ENCODE assay signal across 12 mouse cellular contexts in genomic region chr5:64750976-64751656, GRCm38 (mm10). TPM values are rescaled to one million over a fixed set of nuclear protein-coding genes. Genes with fewer than 3 reads are reported as not detected.
DNase-seq lines count a peak whose midpoint lies in the region; ATAC-seq and TF ChIP-seq lines count a peak whose summit lies in the region.
"Had no signal": no experiment of that assay in that cellular context is flagged by ENCODE, and none has a peak within 500 bp of the region (broad histone marks: within the 10 kb centered on the region; RNA-seq: fewer than 3 reads in every experiment).

No protein-coding gene starts in this region.

- WGBS in liver, postnatal 0 days (ENCODE audit: insufficient replicate concordance): 36% methylated on average over 7 of the region's 7 CpGs
- 49% methylated on average over 7 of the region's 7 CpGs for WGBS in liver, embryonic 12.5 days (ENCODE audit: insufficient replicate concordance)
- 21% methylated on average over 7 of the region's 7 CpGs for WGBS in lung, embryonic 16.5 days
- 39% methylated on average over 7 of the region's 7 CpGs for WGBS in stomach, embryonic 15.5 days
- WGBS in neural tube, embryonic 15.5 days: 72% methylated on average over 7 of the region's 7 CpGs

- peak; percentile 22 for ATAC-seq in liver, postnatal 0 days
- ATAC-seq in liver, embryonic 12.5 days: no peak
- peak; percentile 64 for ATAC-seq in lung, embryonic 16.5 days (ENCODE audit: low read depth)
- no peak for ATAC-seq in stomach, embryonic 15.5 days (ENCODE audit: insufficient read depth, low FRiP score, low read depth)
- ATAC-seq in neural tube, embryonic 15.5 days (ENCODE audit: low FRiP score): no peak

- no peaks in the 10 kb centered on the region for H3K27me3 ChIP-seq in liver, postnatal 0 days (ENCODE audit: insufficient read depth, low read length)
- no peaks in the 10 kb centered on the region for H3K27me3 ChIP-seq in liver, embryonic 12.5 days (replicated peaks)
- H3K27me3 ChIP-seq in lung, embryonic 16.5 days (ENCODE audit: control insufficient read depth, insufficient read depth, low read depth, low read length): no peaks in the 10 kb centered on the region
- H3K27me3 ChIP-seq in stomach, embryonic 15.5 days (replicated peaks): no peaks in the 10 kb centered on the region
- H3K27me3 ChIP-seq in neural tube, embryonic 15.5 days (replicated peaks): no peaks in the 10 kb centered on the region
- H3K27me3 ChIP-seq: limb, embryonic 15.5 days had no signal

- no peak overlapping the region for H3K4me3 ChIP-seq in liver, postnatal 0 days (ENCODE audit: low read depth, low read length)
- no peak overlapping the region for H3K4me3 ChIP-seq in liver, embryonic 12.5 days
- no peak overlapping the region for H3K4me3 ChIP-seq in lung, embryonic 16.5 days (ENCODE audit: low read length)
- no peak overlapping the region for H3K4me3 ChIP-seq in stomach, embryonic 15.5 days (replicated peaks)
- no peak overlapping the region for H3K4me3 ChIP-seq in neural tube, embryonic 15.5 days (replicated peaks)
- H3K4me3 ChIP-seq: gastrocnemius, adult 2 months; limb, embryonic 15.5 days; myocyte had no signal

- DNase-seq in adrenal gland, postnatal 14 days: peak; percentile 56
- DNase-seq in adrenal gland, postnatal 10 days: no peak
- DNase-seq in liver, postnatal 0 days: peak; percentile 39
- no peak for DNase-seq in right cerebral cortex, adult 18-20 months
- DNase-seq: cerebellum, adult 8-10 months; gastrocnemius, adult 2 months had no signal

- TF ChIP-seq CTCF in liver, postnatal 0 days (IDR thresholded peaks at IDR 0.05; ENCODE audit: low read depth): no peak

- no peak for TF ChIP-seq EP300 in liver, postnatal 0 days (IDR thresholded peaks at IDR 0.05; ENCODE audit: low read depth)

- no peaks in the 10 kb centered on the region for H3K9me3 ChIP-seq in liver, postnatal 0 days (ENCODE audit: low read length)
- no peaks in the 10 kb centered on the region for H3K9me3 ChIP-seq in liver, embryonic 12.5 days (replicated peaks)
- H3K9me3 ChIP-seq in lung, embryonic 16.5 days (ENCODE audit: control insufficient read depth, low read length): no peaks in the 10 kb centered on the region; the same call in 1 of the 2 replicates
- no peaks in the 10 kb centered on the region for H3K9me3 ChIP-seq in stomach, embryonic 15.5 days
- H3K9me3 ChIP-seq in neural tube, embryonic 15.5 days (replicated peaks): no peaks in the 10 kb centered on the region
- H3K9me3 ChIP-seq: limb, embryonic 15.5 days had no signal

- 0 out of 2 replicates have a peak overlapping the region, but pooled peaks have one; percentile 19 for H3K9ac ChIP-seq in liver, postnatal 0 days (replicated peaks)
- H3K9ac ChIP-seq in liver, embryonic 12.5 days: no peak overlapping the region
- H3K9ac ChIP-seq in lung, embryonic 16.5 days (ENCODE audit: low read length): no peak overlapping the region
- no peak overlapping the region for H3K9ac ChIP-seq in stomach, embryonic 15.5 days
- H3K9ac ChIP-seq in neural tube, embryonic 15.5 days (replicated peaks): no peak overlapping the region
- H3K9ac ChIP-seq: limb, embryonic 15.5 days had no signal

- no peak overlapping the region for H3K4me2 ChIP-seq in liver, postnatal 0 days (ENCODE audit: low read depth, low read length)
- H3K4me2 ChIP-seq in liver, embryonic 12.5 days: no peak overlapping the region
- no peak overlapping the region for H3K4me2 ChIP-seq in lung, embryonic 16.5 days (ENCODE audit: low read depth, low read length)
- H3K4me2 ChIP-seq in stomach, embryonic 15.5 days: no peak overlapping the region
- H3K4me2 ChIP-seq in neural tube, embryonic 15.5 days: no peak overlapping the region
- H3K4me2 ChIP-seq: limb, embryonic 15.5 days had no signal

- peaks cover 15% of the 10 kb centered on the region for H3K4me1 ChIP-seq in liver, postnatal 0 days (ENCODE audit: insufficient read depth)
- peaks cover 36% of the 10 kb centered on the region for H3K4me1 ChIP-seq in liver, embryonic 12.5 days
- peaks cover 7% of the 10 kb centered on the region for H3K4me1 ChIP-seq in lung, embryonic 16.5 days (replicated peaks; ENCODE audit: control insufficient read depth, insufficient read depth, low read length)
- no peaks in the 10 kb centered on the region for H3K4me1 ChIP-seq in stomach, embryonic 15.5 days
- no peaks in the 10 kb centered on the region for H3K4me1 ChIP-seq in neural tube, embryonic 15.5 days

- H3K36me3 ChIP-seq in liver, postnatal 0 days (replicated peaks; ENCODE audit: insufficient read depth, low read length): no peaks in the 10 kb centered on the region
- H3K36me3 ChIP-seq in liver, embryonic 12.5 days: no peaks in the 10 kb centered on the region
- H3K36me3 ChIP-seq in lung, embryonic 16.5 days (ENCODE audit: control insufficient read depth, insufficient read depth, low read length): no peaks in the 10 kb centered on the region
- no peaks in the 10 kb centered on the region for H3K36me3 ChIP-seq in stomach, embryonic 15.5 days
- no peaks in the 10 kb centered on the region for H3K36me3 ChIP-seq in neural tube, embryonic 15.5 days
- H3K36me3 ChIP-seq: limb, embryonic 15.5 days had no signal

- H3K27ac ChIP-seq in liver, postnatal 0 days (ENCODE audit: low read depth): peak overlapping the region; percentile 69
- H3K27ac ChIP-seq in liver, embryonic 12.5 days: no peak overlapping the region
- no peak overlapping the region for H3K27ac ChIP-seq in lung, embryonic 16.5 days (ENCODE audit: low read length)
- peak overlapping the region; percentile 44; the same call in 1 of the 2 replicates for H3K27ac ChIP-seq in stomach, embryonic 15.5 days
- no peak overlapping the region for H3K27ac ChIP-seq in neural tube, embryonic 15.5 days (replicated peaks)
- H3K27ac ChIP-seq: gastrocnemius, adult 2 months; limb, embryonic 15.5 days had no signal

RNA-seq across cellular contexts. Expression of gene Klf3, which starts 52.1 kb away (rescaled TPM):
- total RNA-seq in adrenal gland, postnatal 14 days (2021): 73.5 and 74.1 TPM in 2 replicates
- total RNA-seq in adrenal gland, postnatal 10 days (2021): 10 to 100 TPM; 77.3 to 79.8 TPM
- polyA plus RNA-seq in liver, postnatal 0 days (2015; fragmentation: Nextera tagmentation; extraction: Ambion mirVana): 63.5 and 65.7 TPM in 2 replicates
- 91.2 and 105 TPM in 2 replicates for polyA plus RNA-seq in liver, embryonic 12.5 days (2016; fragmentation: Nextera tagmentation; extraction: Ambion mirVana)
- polyA plus RNA-seq in lung, embryonic 16.5 days (2015; fragmentation: Nextera tagmentation; extraction: Ambion mirVana): 53.8 and 61.5 TPM in 2 replicates
- polyA plus RNA-seq in stomach, embryonic 15.5 days (2015; fragmentation: Nextera tagmentation; extraction: Ambion mirVana): 103 and 104 TPM in 2 replicates
- 16.6 and 32.0 TPM in 2 replicates for polyA plus RNA-seq in neural tube, embryonic 15.5 days (2015; fragmentation: Nextera tagmentation; extraction: Ambion mirVana)

Comparison
In these comparisons a context has a peak if more than half of its experiments do, and no peak if none do; other contexts are left out.
1. DNase-seq: peak in adrenal gland, postnatal 14 days (single experiment) and liver, postnatal 0 days (single experiment); none in adrenal gland, postnatal 10 days (single experiment) and right cerebral cortex, adult 18-20 months (single experiment).
2. ATAC-seq: peak in liver, postnatal 0 days (single experiment) and lung, embryonic 16.5 days (single experiment); none in liver, embryonic 12.5 days (single experiment), stomach, embryonic 15.5 days (single experiment) and neural tube, embryonic 15.5 days (single experiment).
3. H3K27ac ChIP-seq: peak in liver, postnatal 0 days (single experiment) and stomach, embryonic 15.5 days (single experiment); none in liver, embryonic 12.5 days (single experiment), lung, embryonic 16.5 days (single experiment) and neural tube, embryonic 15.5 days (single experiment).